Mouse (Mus musculus) megakaryocyte, embryonic 14.5 days (primary cell): ENCODE measurements at regions not wholly inside any gene's neighbourhood (a gene's known extent, or its start where the extent isn't known, plus 50 kb on each side); places are given as distances from the start of the nearest gene placed in this dataset.

Experiments used
- FLI1 ChIP-seq: IDR thresholded peaks from 2 replicates; pipeline ENCODE4 v1.6.1; 2012; ENCODE audit warnings: low read length, inconsistent platforms, mixed read lengths
- GATA1 ChIP-seq: IDR thresholded peaks from 3 replicates; pipeline ENCODE4 v1.6.1; 2012; ENCODE audit warnings: mixed read lengths, low read length, inconsistent platforms, borderline replicate concordance

- no peak for TF ChIP-seq GATA1
- TF ChIP-seq FLI1, result no peak
Observed at GRCm38 (mm10) chr3:101166580-101166979, 56.5 kb upstream of the Ptgfrn start.
